Mouse (Mus musculus) kidney, adult 2 months (tissue): ENCODE measurements at regions not wholly inside any gene's neighbourhood (a gene's known extent, or its start where the extent isn't known, plus 50 kb on each side); places are given as distances from the start of the nearest gene placed in this dataset.

Experiments used
- CTCF ChIP-seq: fragments of 200-500 bp; conservative IDR thresholded peaks from 2 replicates; pipeline ENCODE4 v1.5.1; 2011; ENCODE audit warnings: low read depth, mild to moderate bottlenecking, control low read depth, low read length, moderate library complexity, mixed read lengths; ENCODE audit not compliant: insufficient read depth, insufficient read length
- POLR2A ChIP-seq: fragments of 200-500 bp; IDR thresholded peaks from one replicate; pipeline ENCODE4 v1.6.1; 2011; ENCODE audit warnings: low read depth, low read length, control low read depth

DNA sequence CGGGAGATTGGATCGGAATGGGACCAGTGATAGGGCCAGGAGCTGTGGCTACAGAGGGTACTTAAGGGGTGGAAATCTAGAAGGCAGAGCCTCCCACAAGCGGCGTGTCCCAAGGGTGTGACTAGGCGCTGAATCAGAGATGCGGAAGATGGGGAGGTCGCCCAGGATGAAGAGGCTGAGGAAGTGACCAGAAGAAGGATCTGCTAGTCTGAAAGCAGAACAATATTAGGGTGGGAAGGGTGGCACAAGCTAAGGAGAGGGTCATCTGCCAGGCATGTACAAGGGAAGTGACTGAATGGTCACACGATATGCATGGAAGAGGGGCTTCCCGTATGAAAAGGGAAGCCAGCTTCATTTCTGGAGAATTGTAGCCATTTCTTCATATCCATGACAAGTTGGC is 99.4 kb upstream of the Rreb1 start:
- TF ChIP-seq CTCF (no peak), POLR2A (no peak)
